Mouse (Mus musculus) erythroblast, adult 5-6 weeks (primary cell): ENCODE measurements around the gene Eda2r. TPM values are rescaled to one million over a fixed set of nuclear protein-coding genes. Genes with fewer than 3 reads are reported as not detected.

Source experiments
- ATAC-seq: replicated peaks from 2 replicates; pipeline ENCODE4 v1.8.0; 2016; ENCODE audit warnings: moderate number of reproducible peaks, mild to moderate bottlenecking, moderate TSS enrichment, inconsistent platforms; ENCODE audit not compliant: poor library complexity, low FRiP score, severe bottlenecking
- total RNA-seq, 2 experiments: library from RNA; stranded (forward) in 1 of 2; stranded (reverse) in 1 of 2; fragments of 150-400 nt in 1 of 2; fragments of 200-764, 138-1000 nt in 1 of 2; gene quantifications; 2 replicates each; pipeline versions ENCODE4 v1.2.3 to v1.2.4; 2015 to 2017; ENCODE audit warnings: low replicate concordance in 2 of 2

Eda2r gene
- total RNA-seq (2015; ENCODE audit: low replicate concordance) (not detected in 2 replicates), total RNA-seq (2017; ENCODE audit: low replicate concordance) (under 0.01 and 1.3 TPM in 2 replicates)

DNA sequence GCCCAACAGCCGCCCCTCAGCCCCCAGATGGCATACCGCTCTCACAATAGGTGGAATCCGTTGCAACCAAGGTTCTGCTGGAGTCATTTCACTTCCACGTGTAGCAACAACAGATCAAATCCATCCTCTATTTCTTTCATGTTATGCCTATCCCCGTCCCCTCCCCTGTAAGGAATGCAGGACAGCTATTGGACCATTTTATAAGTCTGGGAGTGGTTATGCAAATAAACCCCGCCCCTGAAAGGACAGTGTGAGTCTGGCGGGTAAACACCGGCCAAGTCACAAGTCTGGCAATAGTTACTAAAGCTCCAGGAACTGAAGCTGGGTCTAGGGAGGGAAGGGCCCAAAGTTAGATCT is at the start of gene Eda2r:
Gene Eda2r (minus strand): TSS at position 152 of the 357 bp plus-strand sequence.
- ATAC-seq, result no peak; the same call in 1 of the 2 replicates

- no peak for ATAC-seq
Observed at GRCm38 (mm10) chrX:97397872-97398271, 20.9 kb upstream of the Eda2r start.

DNA sequence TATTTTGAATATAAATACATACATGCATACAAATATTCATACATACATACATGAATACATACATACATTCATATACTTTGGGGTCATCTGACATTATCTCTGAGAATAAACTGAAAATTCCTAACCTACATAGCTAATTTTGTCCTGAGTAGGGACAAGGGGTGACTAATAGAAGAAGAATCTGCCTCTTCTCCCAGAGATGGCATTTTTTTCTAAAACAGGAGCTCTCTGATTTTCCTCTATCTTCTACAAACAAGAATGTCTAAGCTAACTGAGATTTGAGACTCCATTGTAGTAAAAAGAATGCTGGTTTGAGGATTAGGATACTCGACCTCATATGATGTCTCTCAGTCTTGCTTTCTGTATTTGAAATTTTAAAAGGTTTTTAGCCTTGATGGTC is 1.1 kb upstream of the Eda2r start:
- ATAC-seq, result no peak

- no peak for ATAC-seq
Observed at GRCm38 (mm10) chrX:97376321-97377064, 523 bp downstream of the Eda2r start.

DNA sequence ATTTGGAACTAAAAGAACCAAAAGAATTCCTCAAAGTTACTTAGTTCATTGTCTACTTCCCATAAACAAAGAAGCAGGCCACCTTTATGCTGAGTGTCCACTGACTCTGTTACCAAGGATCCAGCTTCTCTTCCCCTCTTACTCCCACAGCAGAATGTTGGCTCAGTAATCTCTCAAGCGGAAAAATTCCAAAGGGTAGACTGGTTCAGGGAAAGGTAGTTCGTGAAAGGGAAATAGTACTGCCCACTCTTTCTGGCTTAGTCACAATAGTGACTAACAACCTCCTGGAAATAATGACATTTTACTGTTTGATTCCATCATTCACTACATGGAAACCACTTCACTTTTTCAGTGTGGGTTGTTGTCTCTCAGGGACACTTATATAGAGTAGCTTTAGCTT is 4.2 kb downstream of the Eda2r start:
- no peak for ATAC-seq

GRCm38 (mm10) chrX:97369206-97369605 is 7.8 kb downstream of the Eda2r start:
- ATAC-seq, result no peak

- ATAC-seq, result no peak
Observed at GRCm38 (mm10) chrX:97368741-97369140, 8.3 kb downstream of the Eda2r start.

- no peak for ATAC-seq
Observed at GRCm38 (mm10) chrX:97360919-97361318, 16.1 kb downstream of the Eda2r start.

- no peak for ATAC-seq
Observed at GRCm38 (mm10) chrX:97327891-97328290, 49.1 kb downstream of the Eda2r start.
